Mouse (Mus musculus) bone marrow macrophage, adult 2 months (primary cell): ENCODE measurements at regions not wholly inside any gene's neighbourhood (a gene's known extent, or its start where the extent isn't known, plus 50 kb on each side); places are given as distances from the start of the nearest gene placed in this dataset.

Source experiments
- CTCF ChIP-seq: IDR thresholded peaks from 2 replicates; pipeline ENCODE4 v1.5.1; 2012; ENCODE audit warnings: low read depth, mild to moderate bottlenecking, low read length, moderate library complexity
- POLR2A ChIP-seq: IDR thresholded peaks from 2 replicates; pipeline ENCODE4 v1.6.1; 2012; ENCODE audit warnings: mild to moderate bottlenecking, low read depth, low read length, borderline replicate concordance

DNA sequence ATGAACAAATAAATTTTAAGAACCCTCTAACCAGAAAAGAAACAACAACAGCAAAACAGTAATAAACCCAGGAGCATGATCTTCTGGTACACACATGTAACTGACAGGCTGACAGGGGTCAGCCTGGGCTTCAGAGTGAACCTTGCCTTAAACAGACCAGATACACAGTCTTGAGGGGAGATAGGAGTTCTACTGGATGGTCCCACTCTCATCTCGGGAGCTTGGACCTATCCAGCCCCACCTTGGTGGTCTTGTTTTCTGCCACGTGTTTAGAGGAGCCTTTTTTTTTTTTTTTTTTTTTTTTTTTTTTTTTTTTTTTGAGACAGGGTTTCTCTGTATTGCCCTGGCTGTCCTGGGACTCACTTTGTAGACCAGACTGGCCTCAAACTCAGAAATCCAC, 54.9 kb upstream of the Cux1 start:
- no peak for TF ChIP-seq CTCF
- TF ChIP-seq POLR2A, result no peak
